Mouse (Mus musculus) embryonic fibroblast, embryonic 13.5 days (primary cell): ENCODE results near the gene Igf1r.

Experiments
- CTCF ChIP-seq: IDR thresholded peaks from 2 replicates; pipeline ENCODE4 v1.5.1; 2011; ENCODE audit warnings: mild to moderate bottlenecking, control low read depth, low read length, moderate library complexity, borderline replicate concordance; ENCODE audit not compliant: insufficient read depth
- POLR2A ChIP-seq: IDR thresholded peaks from 2 replicates; pipeline ENCODE4 v1.6.1; 2011; ENCODE audit warnings: low read depth, mild to moderate bottlenecking, control low read depth, low read length, moderate library complexity

DNA sequence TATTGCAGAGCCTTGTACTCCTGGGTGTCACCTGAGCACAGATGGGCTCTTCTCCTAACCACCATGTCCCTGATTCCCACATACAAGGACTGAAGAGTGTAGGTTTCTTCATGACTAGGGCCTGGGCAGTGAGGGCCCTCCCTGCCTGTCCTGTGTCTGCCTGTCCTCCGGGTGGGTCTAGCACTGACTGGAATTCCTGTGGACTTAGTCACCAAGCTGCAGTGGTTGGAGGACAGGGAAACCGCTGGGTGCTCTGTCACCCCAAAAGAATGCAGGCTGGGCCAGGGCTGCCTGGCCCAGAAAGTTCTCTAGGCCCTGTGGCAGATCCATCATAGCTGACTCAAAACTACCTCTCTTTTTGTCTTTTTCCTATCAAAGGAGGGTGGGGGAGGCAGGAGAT is 69.1 kb downstream of the Igf1r start:
- TF ChIP-seq POLR2A = 0 out of 2 replicates have a peak, but pooled peaks have one; percentile 26
- TF ChIP-seq CTCF = no peak
